Mouse (Mus musculus): Measurements from ENCODE around the gene Pan3. TPM values are rescaled to one million over a fixed set of nuclear protein-coding genes. Genes with fewer than 3 reads are reported as not detected.
A peak's percentile ranks its signal among the peaks of the same experiment; 100 is the strongest.

Pan3 gene
- total RNA-seq, 1 experiment from 2014 or later, result 342 TPM

- ATAC-seq (ENCODE audit: extremely low read depth, insufficient number of reproducible peaks, low FRiP score, poor library complexity, severe bottlenecking), result no peak
Measured at GRCm38 (mm10) chr5:147426048-147426805, 3.7 kb upstream of the Pan3 start.

- ATAC-seq (ENCODE audit: extremely low read depth, insufficient number of reproducible peaks, low FRiP score, poor library complexity, severe bottlenecking), result no peak
Measured at GRCm38 (mm10) chr5:147430361-147430935, 487 bp downstream of the Pan3 start.

GRCm38 (mm10) chr5:147430936-147431839, 1.2 kb downstream of the Pan3 start:
- peak; percentile 57 for ATAC-seq (ENCODE audit: extremely low read depth, insufficient number of reproducible peaks, low FRiP score, poor library complexity, severe bottlenecking)

- ATAC-seq (ENCODE audit: extremely low read depth, insufficient number of reproducible peaks, low FRiP score, poor library complexity, severe bottlenecking), result no peak
Measured at GRCm38 (mm10) chr5:147432927-147433326, 3.0 kb downstream of the Pan3 start.

GRCm38 (mm10) chr5:147435224-147435623, 5.3 kb downstream of the Pan3 start:
- ATAC-seq (ENCODE audit: extremely low read depth, insufficient number of reproducible peaks, low FRiP score, poor library complexity, severe bottlenecking), result no peak

GRCm38 (mm10) chr5:147435751-147436150, 5.8 kb downstream of the Pan3 start:
- ATAC-seq (ENCODE audit: extremely low read depth, insufficient number of reproducible peaks, low FRiP score, poor library complexity, severe bottlenecking), result no peak

- ATAC-seq (ENCODE audit: extremely low read depth, insufficient number of reproducible peaks, low FRiP score, poor library complexity, severe bottlenecking), result no peak
Measured at GRCm38 (mm10) chr5:147436491-147436890, 6.5 kb downstream of the Pan3 start.

GRCm38 (mm10) chr5:147440996-147441507, 11.1 kb downstream of the Pan3 start:
- no peak for ATAC-seq (ENCODE audit: extremely low read depth, insufficient number of reproducible peaks, low FRiP score, poor library complexity, severe bottlenecking)

- ATAC-seq (ENCODE audit: extremely low read depth, insufficient number of reproducible peaks, low FRiP score, poor library complexity, severe bottlenecking), result no peak
Measured at GRCm38 (mm10) chr5:147441979-147442378, 12.0 kb downstream of the Pan3 start.

GRCm38 (mm10) chr5:147442741-147443140, 12.8 kb downstream of the Pan3 start:
- no peak for ATAC-seq (ENCODE audit: extremely low read depth, insufficient number of reproducible peaks, low FRiP score, poor library complexity, severe bottlenecking)

GRCm38 (mm10) chr5:147444298-147444697, 14.3 kb downstream of the Pan3 start:
- ATAC-seq (ENCODE audit: extremely low read depth, insufficient number of reproducible peaks, low FRiP score, poor library complexity, severe bottlenecking), result no peak

GRCm38 (mm10) chr5:147444757-147445156, 14.8 kb downstream of the Pan3 start:
- no peak for ATAC-seq (ENCODE audit: extremely low read depth, insufficient number of reproducible peaks, low FRiP score, poor library complexity, severe bottlenecking)

- ATAC-seq (ENCODE audit: extremely low read depth, insufficient number of reproducible peaks, low FRiP score, poor library complexity, severe bottlenecking), result no peak
Measured at GRCm38 (mm10) chr5:147445252-147445651, 15.3 kb downstream of the Pan3 start.

GRCm38 (mm10) chr5:147448526-147448925, 18.6 kb downstream of the Pan3 start:
- 0 out of 2 replicates have a peak, but pooled peaks have one; percentile 36 for ATAC-seq (ENCODE audit: extremely low read depth, insufficient number of reproducible peaks, low FRiP score, poor library complexity, severe bottlenecking)

GRCm38 (mm10) chr5:147448933-147449332, 19.0 kb downstream of the Pan3 start:
- ATAC-seq (ENCODE audit: extremely low read depth, insufficient number of reproducible peaks, low FRiP score, poor library complexity, severe bottlenecking), result 0 out of 2 replicates have a peak, but pooled peaks have one; percentile 46

- ATAC-seq (ENCODE audit: extremely low read depth, insufficient number of reproducible peaks, low FRiP score, poor library complexity, severe bottlenecking), result no peak
Measured at GRCm38 (mm10) chr5:147456491-147456890, 26.5 kb downstream of the Pan3 start.

- no peak for ATAC-seq (ENCODE audit: extremely low read depth, insufficient number of reproducible peaks, low FRiP score, poor library complexity, severe bottlenecking)
Measured at GRCm38 (mm10) chr5:147459821-147460567, 30.0 kb downstream of the Pan3 start.

GRCm38 (mm10) chr5:147463251-147463650, 33.3 kb downstream of the Pan3 start:
- no peak for ATAC-seq (ENCODE audit: extremely low read depth, insufficient number of reproducible peaks, low FRiP score, poor library complexity, severe bottlenecking)

- ATAC-seq (ENCODE audit: extremely low read depth, insufficient number of reproducible peaks, low FRiP score, poor library complexity, severe bottlenecking), result no peak
Measured at GRCm38 (mm10) chr5:147466361-147466760, 36.4 kb downstream of the Pan3 start.
